Mouse (Mus musculus): ENCODE results near the gene Il4ra. TPM values are rescaled to one million over a fixed set of nuclear protein-coding genes. Genes with fewer than 3 reads are reported as not detected.

Gene Il4ra
- total and polyA plus RNA-seq, 3 experiments: 18.2 to 27.4 (median 26.4) TPM

DNA sequence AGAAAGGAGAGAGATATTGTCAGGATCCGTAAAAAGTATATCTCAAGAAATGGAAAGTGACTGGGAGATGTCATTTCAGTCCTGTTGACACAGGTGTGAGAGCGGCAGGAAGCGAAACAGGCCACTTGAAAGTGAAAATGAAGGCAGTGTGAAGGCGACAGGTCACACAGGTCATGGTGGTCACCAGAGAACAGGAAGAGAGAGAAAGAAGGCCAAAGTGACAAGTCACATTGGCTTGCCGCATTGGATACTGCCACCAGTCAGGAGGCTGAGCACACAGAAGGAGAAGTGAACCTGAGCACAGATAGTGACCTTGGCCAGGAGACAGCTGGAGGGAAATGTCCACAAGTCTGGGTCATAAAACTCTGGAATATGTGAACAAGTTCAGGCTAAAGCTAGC lies 40.5 kb upstream of the Il4ra start:
- dilution Hi-C loops (cut with MboI; ENCODE audit: extremely low pct_ligation_motif_present, extremely low pct_unique_long_range_greater_than_20kb, low sequenced_read_pairs): no loop called here

DNA sequence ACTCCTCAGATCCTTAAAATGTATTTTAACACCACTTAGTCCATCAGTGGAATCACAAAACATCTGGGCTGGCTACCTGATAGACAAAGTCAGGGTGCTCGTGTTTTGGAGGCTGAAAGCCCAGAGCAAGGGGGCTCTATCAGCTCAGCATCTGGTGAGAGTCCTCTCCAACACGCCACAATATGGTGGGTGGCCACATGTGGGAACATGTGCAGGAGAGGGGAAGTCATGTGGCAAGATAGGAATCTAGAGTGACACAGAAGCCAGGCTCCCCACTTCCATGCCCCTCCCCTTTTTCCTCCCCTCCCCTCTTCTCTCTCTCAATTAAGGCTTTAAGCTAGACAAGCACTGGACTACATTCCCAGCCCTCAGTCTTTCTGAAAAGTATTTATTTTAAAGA lies 40.1 kb upstream of the Il4ra start:
- H3K27ac ChIP-seq (ENCODE audit: insufficient read depth, low read depth): no peak overlapping the region
- dilution Hi-C loops (cut with MboI; ENCODE audit: extremely low pct_ligation_motif_present, extremely low pct_unique_long_range_greater_than_20kb, low sequenced_read_pairs) (no loop called here), in situ Hi-C loops (cut with MboI; ENCODE audit: low pct_ligation_motif_present, low pct_unique_long_range_greater_than_20kb, low sequenced_read_pairs) (no loop called here)
- TF ChIP-seq CHD2 (IDR thresholded peaks at IDR 0.05; ENCODE audit: low read length) (no peak), ZMIZ1 (IDR thresholded peaks at IDR 0.05; ENCODE audit: low read depth, low read length) (no peak), JUND (conservative IDR thresholded peaks at IDR 0.05; ENCODE audit: low read depth, low read length) (no peak), USF2 (conservative IDR thresholded peaks at IDR 0.05; ENCODE audit: low read depth, low read length) (no peak), E2F4 (IDR thresholded peaks at IDR 0.05; ENCODE audit: insufficient replicate concordance, low read depth, low read length) (no peak)
- H3K9ac ChIP-seq (ENCODE audit: insufficient read depth, low read depth): no peak overlapping the region
- peaks cover 9 to 11% of the 10 kb centered on the region in 2 experiments for H3K4me1 ChIP-seq (ENCODE audit: control insufficient read depth in 1 of 2, insufficient read depth in 2 of 2)
- no peaks in the 10 kb centered on the region for H3K36me3 ChIP-seq (replicated peaks in 1 of 2; ENCODE audit: control insufficient read depth in 1 of 2, insufficient read depth in 1 of 2, low read length in 1 of 2)
- DNase-seq (ENCODE audit: extremely low read depth): no peak
- no peaks in the 10 kb centered on the region for H3K79me2 ChIP-seq (replicated peaks; ENCODE audit: control insufficient read depth, extremely low read depth, insufficient read depth, poor library complexity, severe bottlenecking)
- H3K4me2 ChIP-seq (ENCODE audit: insufficient read depth, low read depth, poor library complexity, severe bottlenecking): no peak overlapping the region
- H3K4me3 ChIP-seq (replicated peaks in 1 of 3; ENCODE audit: low read depth in 2 of 3, low read length in 2 of 3, poor library complexity in 1 of 3): no peak overlapping the region
- H3K27me3 ChIP-seq (replicated peaks): no peaks in the 10 kb centered on the region
- H3K9me3 ChIP-seq (replicated peaks; ENCODE audit: low read length): peaks cover 11% of the 10 kb centered on the region

More for the DNA sequence above, 40.5 kb upstream of the Il4ra start:
- H3K27me3 ChIP-seq (replicated peaks): no peaks in the 10 kb centered on the region
- no peaks in the 10 kb centered on the region for H3K36me3 ChIP-seq (replicated peaks in 1 of 2; ENCODE audit: control insufficient read depth in 1 of 2, insufficient read depth in 1 of 2, low read length in 1 of 2)
- TF ChIP-seq MEF2A (IDR thresholded peaks at IDR 0.05; ENCODE audit: borderline replicate concordance, low read depth, low read length) (peak; percentile 57; the same call in 1 of the 2 replicates), JUND (conservative IDR thresholded peaks at IDR 0.05; ENCODE audit: low read depth, low read length) (peak; percentile 51; the same call in 1 of the 2 replicates), POLR2A (IDR thresholded peaks at IDR 0.05; ENCODE audit: low read depth, low read length) (no peak), ZKSCAN1 (IDR thresholded peaks at IDR 0.05; ENCODE audit: borderline replicate concordance, low read depth, low read length) (no peak), MAZ (IDR thresholded peaks at IDR 0.05; ENCODE audit: low read depth, low read length) (no peak), TCF12 (IDR thresholded peaks at IDR 0.05; ENCODE audit: low read depth, low read length) (peak; percentile 94), RCOR1 (conservative IDR thresholded peaks at IDR 0.05; ENCODE audit: low read depth, low read length) (peak; percentile 93), ETS1 (conservative IDR thresholded peaks at IDR 0.05; ENCODE audit: low read depth, low read length) (peak; percentile 78), MAFK (IDR thresholded peaks at IDR 0.05; ENCODE audit: insufficient replicate concordance, low read length) (peak; percentile 75; the same call in 1 of the 2 replicates), PAX5 (IDR thresholded peaks at IDR 0.05; ENCODE audit: low read length) (no peak), ELF1 (IDR thresholded peaks at IDR 0.05; ENCODE audit: low read depth, low read length) (peak; percentile 15; the same call in 1 of the 2 replicates), BHLHE40 (IDR thresholded peaks at IDR 0.05; ENCODE audit: low read depth, low read length) (peak; percentile 82), NELFE (IDR thresholded peaks at IDR 0.05; ENCODE audit: low read depth, low read length) (no peak), UBTF (IDR thresholded peaks at IDR 0.05; ENCODE audit: low read depth, low read length) (no peak), CHD2 (IDR thresholded peaks at IDR 0.05; ENCODE audit: low read length) (no peak; the same call in 1 of the 2 replicates), IRF4 (IDR thresholded peaks at IDR 0.05; ENCODE audit: low read depth, low read length) (peak; percentile 89), SMC3 (IDR thresholded peaks at IDR 0.05; ENCODE audit: low read depth, low read length) (no peak), HCFC1 (IDR thresholded peaks at IDR 0.05; ENCODE audit: low read depth, low read length) (no peak), MYC (IDR thresholded peaks at IDR 0.05; ENCODE audit: low read depth, low read length) (0 out of 2 replicates have a peak, but pooled peaks have one; percentile 16), MAX (IDR thresholded peaks at IDR 0.05; ENCODE audit: low read length) (no peak), SIN3A (IDR thresholded peaks at IDR 0.05; ENCODE audit: low read length) (peak; percentile 61), NRF1 (IDR thresholded peaks at IDR 0.05; ENCODE audit: low read depth, low read length) (no peak), ZC3H11A (IDR thresholded peaks at IDR 0.05; ENCODE audit: low read depth, low read length) (no peak), USF1 (IDR thresholded peaks at IDR 0.05; ENCODE audit: low read depth, low read length) (no peak), MXI1 (IDR thresholded peaks at IDR 0.05; ENCODE audit: low read depth, low read length) (no peak), EP300 (IDR thresholded peaks at IDR 0.05; ENCODE audit: low read length) (peak; percentile 82)
- no peak overlapping the region for H3K27ac ChIP-seq (ENCODE audit: insufficient read depth, low read depth)
- peak; percentile 38 for DNase-seq (ENCODE audit: extremely low read depth)
- no peak overlapping the region for H3K4me3 ChIP-seq (replicated peaks in 1 of 3; ENCODE audit: low read depth in 2 of 3, low read length in 2 of 3, poor library complexity in 1 of 3)
- H3K9ac ChIP-seq (ENCODE audit: insufficient read depth, low read depth): no peak overlapping the region
- peaks cover 11% of the 10 kb centered on the region for H3K9me3 ChIP-seq (replicated peaks; ENCODE audit: low read length)
- no peaks in the 10 kb centered on the region for H3K79me2 ChIP-seq (replicated peaks; ENCODE audit: control insufficient read depth, extremely low read depth, insufficient read depth, poor library complexity, severe bottlenecking)
- in situ Hi-C loops (cut with MboI; ENCODE audit: low pct_ligation_motif_present, low pct_unique_long_range_greater_than_20kb, low sequenced_read_pairs): no loop called here
- peaks cover 9 to 11% of the 10 kb centered on the region in 2 experiments for H3K4me1 ChIP-seq (ENCODE audit: control insufficient read depth in 1 of 2, insufficient read depth in 2 of 2)
- H3K4me2 ChIP-seq (ENCODE audit: insufficient read depth, low read depth, poor library complexity, severe bottlenecking): no peak overlapping the region
